Mouse (Mus musculus): ENCODE measurements around the gene Bhlhe40.

The Bhlhe40 gene

DNA sequence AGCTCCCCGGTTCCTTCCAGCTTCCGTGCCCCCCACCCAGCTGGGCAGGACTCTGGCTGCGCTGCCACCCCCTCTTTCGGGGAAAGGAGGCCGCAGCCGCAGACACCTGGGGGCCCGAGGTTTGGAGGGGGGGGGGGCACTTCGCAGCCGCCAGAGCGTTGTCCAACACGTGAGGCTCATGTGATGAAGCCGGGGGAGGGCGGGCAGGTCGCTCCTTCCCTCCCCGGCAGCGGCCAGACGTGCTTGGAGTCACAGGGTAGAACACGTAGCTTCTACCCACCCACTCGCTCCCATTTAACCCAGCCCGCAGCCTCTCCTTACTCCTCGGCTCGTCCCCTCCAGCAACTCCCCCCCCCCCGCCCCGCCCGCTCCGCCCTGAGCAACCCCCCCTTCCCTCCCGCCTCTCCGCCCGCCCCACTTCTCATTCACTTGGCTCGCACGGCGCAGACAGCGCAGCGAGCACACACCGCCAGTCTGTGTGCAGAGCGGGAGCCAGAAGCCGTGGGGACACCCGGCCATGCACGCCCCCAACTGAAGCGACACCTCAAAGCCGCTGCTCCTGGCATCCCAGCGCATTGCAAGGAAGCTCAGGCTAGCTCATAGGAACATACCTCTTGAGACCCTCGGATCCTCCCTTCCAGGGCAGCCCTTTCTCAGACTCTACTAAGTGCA lies at the start of gene Bhlhe40:
Gene Bhlhe40 (plus strand): TSS at position 424 of the 672 bp plus-strand sequence.
- peak; percentile 75 to 91 for DNase-seq (ENCODE audit: low spot score in 2 of 2)

- DNase-seq (ENCODE audit: low spot score in 2 of 2) = no peak
These were observed 48.8 kb upstream of the Bhlhe40 start for GRCm38 (mm10) chr6:108611663-108612062.

DNA sequence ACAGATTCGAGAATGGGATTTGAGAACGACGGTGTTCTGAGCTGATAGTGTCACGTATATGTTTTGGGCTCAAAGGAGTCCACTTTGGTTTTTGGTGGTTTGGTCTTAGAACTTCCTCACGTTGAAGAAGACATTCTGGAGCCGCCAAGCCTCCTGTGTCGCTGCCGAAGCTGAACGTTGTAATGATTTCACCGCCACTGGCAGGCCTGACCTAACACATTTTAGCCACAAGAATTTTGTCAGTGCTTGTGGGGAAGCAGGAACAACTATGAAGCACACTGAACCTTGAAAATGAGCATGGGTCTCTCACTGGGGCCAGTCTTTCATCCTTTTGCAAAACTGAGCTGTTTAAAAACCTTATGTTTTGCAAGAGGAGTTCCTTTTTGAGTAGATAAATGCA lies 42.4 kb upstream of the Bhlhe40 start:
- no peak for DNase-seq (ENCODE audit: low spot score in 2 of 2)

GRCm38 (mm10) chr6:108623028-108623565 lies 37.3 kb upstream of the Bhlhe40 start:
- no peak for DNase-seq (ENCODE audit: low spot score in 2 of 2)

DNA sequence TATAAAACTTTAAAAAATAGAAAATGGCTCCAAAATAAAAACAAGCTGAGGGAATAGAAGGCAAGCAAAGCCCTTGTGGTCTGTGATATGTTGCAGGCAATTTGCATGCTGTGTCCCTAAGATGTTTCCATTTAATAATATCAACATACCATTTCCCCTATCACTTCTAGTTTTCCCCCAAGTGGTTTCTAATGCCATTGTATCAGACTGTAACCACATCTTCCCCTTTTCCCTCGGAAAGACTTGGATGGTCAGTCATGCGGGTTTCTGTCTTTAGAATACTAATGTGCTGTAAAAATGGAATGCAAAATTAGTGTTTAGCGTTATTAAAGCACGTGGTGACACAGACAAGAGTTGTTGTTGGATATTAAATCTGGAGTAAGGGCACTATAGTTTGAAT lies 35.5 kb upstream of the Bhlhe40 start:
- DNase-seq (ENCODE audit: low spot score in 2 of 2) = no peak

DNA sequence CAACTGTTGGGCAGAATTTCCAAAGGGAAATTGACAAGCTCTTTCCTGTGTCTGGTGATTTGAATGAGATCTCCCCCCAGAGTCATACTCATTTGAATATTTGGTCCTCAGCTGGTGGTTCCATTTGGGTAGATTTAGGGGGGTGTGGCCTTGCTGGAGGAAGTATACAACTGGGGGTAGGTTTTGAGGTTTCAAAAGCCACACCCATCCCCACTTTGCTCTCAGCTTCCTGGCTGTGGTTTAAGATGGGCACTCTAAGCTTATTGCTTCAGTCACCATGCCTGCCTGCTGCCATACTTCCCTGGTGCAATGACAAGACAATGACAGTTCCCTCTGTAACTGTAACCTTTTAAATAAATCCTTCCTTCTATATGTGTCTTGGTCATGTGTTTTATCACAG lies 29.7 kb upstream of the Bhlhe40 start:
- DNase-seq (ENCODE audit: low spot score in 2 of 2) = no peak

GRCm38 (mm10) chr6:108638157-108638833 lies 22.1 kb upstream of the Bhlhe40 start:
- DNase-seq (ENCODE audit: low spot score in 2 of 2) = peak in 1 of 2 experiments; percentile 4

GRCm38 (mm10) chr6:108642020-108642419 lies 18.4 kb upstream of the Bhlhe40 start:
- no peak for DNase-seq (ENCODE audit: low spot score in 2 of 2)

- DNase-seq (ENCODE audit: low spot score in 2 of 2) = no peak
These were observed 17.4 kb upstream of the Bhlhe40 start for GRCm38 (mm10) chr6:108643035-108643434.

DNA sequence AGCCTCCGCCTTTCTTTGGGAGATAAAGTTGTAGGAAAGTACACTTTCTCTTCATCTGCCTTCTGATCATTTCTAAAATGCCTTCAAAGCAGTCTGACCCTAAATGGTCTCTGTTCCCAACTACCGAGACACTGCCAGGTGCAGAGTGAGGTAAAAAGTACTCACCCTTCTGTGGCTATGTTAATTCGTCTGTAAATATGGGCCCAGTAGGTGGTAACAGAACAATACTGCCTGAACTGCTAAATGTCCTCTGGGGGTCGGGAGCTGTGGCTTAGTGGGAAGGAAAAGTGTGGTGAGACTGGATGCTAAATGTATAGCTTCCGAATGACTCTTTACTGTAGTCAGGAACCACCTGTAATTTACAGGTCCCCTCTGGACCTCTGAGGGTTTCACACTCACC lies 16.1 kb upstream of the Bhlhe40 start:
- no peak for DNase-seq (ENCODE audit: low spot score in 2 of 2)

- DNase-seq (ENCODE audit: low spot score in 2 of 2) = no peak
These were observed 13.3 kb upstream of the Bhlhe40 start for GRCm38 (mm10) chr6:108647094-108647493.

- DNase-seq (ENCODE audit: low spot score in 2 of 2) = no peak
These were observed 12.4 kb upstream of the Bhlhe40 start for GRCm38 (mm10) chr6:108648072-108648471.

DNA sequence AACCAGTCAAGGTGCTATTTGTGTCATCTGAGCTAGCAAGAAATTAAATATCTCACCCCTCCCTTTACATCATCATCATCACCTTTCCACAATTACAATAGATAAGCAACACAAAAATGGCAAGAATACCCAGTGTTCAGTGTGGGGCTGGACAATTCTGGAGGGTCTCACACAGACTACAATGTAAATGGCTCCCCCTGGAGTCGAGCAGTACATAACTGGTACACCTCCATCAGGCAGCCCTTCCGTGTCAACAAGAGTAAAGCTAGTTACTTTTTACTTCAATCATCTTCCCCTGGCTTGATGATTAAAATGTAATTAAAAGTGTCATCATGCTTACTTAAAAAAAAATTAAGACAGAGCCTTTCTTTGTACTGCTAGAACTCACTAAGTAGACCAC lies 4.6 kb upstream of the Bhlhe40 start:
- DNase-seq (ENCODE audit: low spot score in 2 of 2) = no peak

DNA sequence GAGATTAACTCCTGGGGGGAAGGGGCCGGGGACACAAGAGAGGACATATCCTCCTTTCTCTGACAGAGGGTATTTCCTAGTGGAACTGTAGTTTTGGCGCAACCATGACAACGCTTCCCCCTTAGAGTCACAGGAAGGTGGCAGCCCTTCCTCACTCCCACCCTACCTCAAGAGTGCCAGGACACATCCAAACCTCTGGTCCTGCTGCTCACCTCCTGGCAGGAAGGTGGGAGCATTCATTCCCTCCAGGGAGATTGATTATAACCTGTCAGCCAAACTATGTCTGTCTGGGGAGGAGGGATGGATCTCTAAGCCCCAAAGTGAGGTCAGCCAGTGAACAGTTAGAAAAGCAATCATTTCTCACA lies 2.4 kb upstream of the Bhlhe40 start:
- no peak for DNase-seq (ENCODE audit: low spot score in 2 of 2)

DNA sequence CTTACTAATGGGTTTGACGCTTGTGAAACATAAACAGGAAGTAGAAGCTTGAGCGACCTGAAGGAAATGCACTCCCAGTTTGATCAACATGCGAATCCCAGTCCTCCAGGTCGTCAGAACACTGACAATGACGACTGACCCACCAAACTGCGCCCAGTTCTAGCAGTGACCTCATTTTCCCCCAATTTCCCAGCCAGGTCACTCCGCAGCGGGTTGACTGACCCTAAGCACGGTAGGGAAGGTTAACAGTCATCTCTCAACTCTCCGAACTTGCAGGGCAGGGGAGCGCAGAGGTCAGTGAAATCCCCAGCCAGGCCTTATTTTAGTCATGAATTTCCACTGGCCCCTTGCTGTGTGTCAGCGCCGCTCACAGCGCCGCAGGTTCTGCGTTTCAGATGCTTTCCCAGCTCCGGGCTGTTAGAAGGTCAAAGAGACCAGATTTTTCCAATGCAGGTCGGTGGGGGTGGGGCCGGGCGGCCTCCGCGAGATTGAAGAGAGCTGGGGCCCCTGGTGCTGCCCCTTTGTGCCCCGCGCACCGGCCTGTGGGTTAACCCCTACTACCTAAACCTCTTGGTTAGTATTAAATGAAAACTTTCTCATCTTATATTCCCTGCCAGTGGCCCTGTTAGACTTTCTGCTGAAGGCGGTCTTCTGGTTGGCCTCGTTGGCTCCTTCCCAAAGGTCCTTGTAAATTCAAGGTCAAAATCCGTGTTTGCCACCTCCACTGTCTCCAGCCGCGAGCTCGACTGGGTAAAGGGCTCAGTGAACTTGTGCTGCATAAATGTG lies 1.8 kb upstream of the Bhlhe40 start:
- peak; percentile 47 to 48 for DNase-seq (ENCODE audit: low spot score in 2 of 2)

- DNase-seq (ENCODE audit: low spot score in 2 of 2) = peak; percentile 88 to 94
These were observed 1.2 kb upstream of the Bhlhe40 start for GRCm38 (mm10) chr6:108659221-108659725.

- peak; percentile 83 to 88 for DNase-seq (ENCODE audit: low spot score in 2 of 2)
These were observed 663 bp upstream of the Bhlhe40 start for GRCm38 (mm10) chr6:108659726-108660205.

- DNase-seq (ENCODE audit: low spot score in 2 of 2) = peak in 1 of 2 experiments; percentile 35
These were observed 505 bp downstream of the Bhlhe40 start for GRCm38 (mm10) chr6:108660878-108661389.

- peak; percentile 83 to 90 for DNase-seq (ENCODE audit: low spot score in 2 of 2)
These were observed 983 bp downstream of the Bhlhe40 start for GRCm38 (mm10) chr6:108661412-108661811.

DNA sequence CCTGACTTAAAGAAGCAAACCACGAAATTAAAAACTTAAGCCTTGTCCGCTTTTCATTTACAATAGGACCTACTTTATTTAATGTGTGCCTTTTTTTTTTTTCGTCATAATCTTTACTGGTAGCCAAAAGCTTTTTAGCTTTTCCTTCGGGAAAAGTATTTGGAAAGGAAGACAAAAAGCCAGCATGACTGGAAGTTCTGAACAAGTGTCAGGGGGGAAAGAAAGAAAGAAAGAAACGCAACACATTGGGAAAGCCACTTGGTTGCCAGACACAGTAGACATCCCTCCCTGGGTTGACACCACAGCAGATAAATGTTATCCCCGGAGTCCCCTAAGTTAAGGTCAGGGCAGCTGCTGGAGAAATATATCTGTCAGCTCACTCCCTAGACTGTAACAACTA lies 1.5 kb downstream of the Bhlhe40 start:
- DNase-seq (ENCODE audit: low spot score in 2 of 2) = no peak

- DNase-seq (ENCODE audit: low spot score in 2 of 2) = no peak
These were observed 2.1 kb downstream of the Bhlhe40 start for GRCm38 (mm10) chr6:108662314-108663240.

Data from urinary bladder, postnatal 36 days (tissue).